Mouse (Mus musculus): ENCODE measurements at regions not wholly inside any gene's neighbourhood (a gene's known extent, or its start where the extent isn't known, plus 50 kb on each side); places are given as distances from the start of the nearest gene placed in this dataset.
A peak's percentile ranks its signal among the peaks of the same experiment; 100 is the strongest.
"Not testable (repeated sequence)": the region's sequence is repeated elsewhere in the genome, so short reads cannot be mapped to it uniquely, and the experiment has no call there.

DNA sequence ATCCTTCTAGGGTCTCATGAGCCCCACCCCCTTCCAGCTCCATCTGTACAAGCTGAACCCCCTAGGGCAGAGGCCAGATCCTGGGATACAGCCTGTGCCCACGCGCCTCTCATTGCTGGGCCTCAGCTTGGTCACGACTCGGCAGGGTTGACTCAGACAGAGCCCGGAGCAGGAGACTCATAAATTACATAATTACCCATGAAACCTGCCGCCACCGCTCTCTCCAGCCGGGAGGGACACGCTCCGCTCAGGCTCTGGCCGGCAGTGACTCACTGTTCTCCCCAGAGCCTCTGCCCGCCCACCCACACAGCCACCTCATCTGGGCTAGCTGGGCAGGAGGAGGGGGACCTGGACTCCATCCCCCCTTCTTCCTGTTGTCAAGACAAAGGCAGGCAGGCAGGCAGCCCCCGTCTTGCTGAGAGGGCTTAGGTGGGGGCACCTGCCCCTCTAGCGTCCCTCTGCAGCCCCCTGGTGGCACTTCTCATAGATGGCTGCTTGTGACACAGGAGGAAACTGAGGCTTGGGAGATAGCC is 149.6 kb upstream of the Rtl1 start:
- peak; percentile 29 for DNase-seq

DNA sequence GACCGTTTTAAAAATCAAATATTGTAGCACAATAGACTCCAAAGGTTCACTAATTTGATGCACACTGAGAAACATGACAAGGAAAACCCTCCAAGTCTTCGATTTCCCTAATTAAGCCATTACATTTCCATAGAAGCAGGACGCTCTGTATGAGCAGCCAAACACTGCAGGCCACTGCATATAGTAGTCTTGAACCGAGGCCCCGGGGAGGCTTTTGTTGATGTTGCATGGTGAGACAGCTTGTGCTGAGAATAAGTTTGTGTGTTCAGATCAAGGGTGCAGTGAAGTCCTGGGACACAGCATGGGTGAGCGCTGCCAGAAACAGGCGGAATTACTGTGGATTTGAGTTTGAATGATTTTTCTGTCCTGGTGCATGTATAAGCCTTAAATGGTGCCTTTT is 154.9 kb upstream of the Rtl1 start:
- DNase-seq: no peak

DNA sequence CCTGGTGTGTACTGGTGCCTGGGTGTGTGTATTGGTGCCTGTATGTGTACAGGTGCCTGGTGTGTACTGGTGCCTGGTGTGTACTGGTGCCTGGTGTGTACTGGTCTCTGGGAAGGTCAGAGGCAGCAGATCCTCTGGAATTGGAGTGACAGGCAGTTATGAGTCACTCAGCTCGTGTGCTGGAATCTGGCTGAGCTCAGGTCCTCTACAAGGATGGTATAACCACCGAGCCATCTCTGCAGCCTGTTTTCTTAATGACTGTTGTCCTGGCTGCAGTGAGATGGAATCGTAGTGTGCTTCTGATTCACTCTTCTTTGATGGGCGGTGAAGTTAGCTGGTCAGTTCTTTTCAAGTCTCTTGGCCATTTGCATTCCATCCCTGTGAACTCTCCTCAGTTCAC is 164.2 kb upstream of the Rtl1 start:
- no peak for DNase-seq

DNA sequence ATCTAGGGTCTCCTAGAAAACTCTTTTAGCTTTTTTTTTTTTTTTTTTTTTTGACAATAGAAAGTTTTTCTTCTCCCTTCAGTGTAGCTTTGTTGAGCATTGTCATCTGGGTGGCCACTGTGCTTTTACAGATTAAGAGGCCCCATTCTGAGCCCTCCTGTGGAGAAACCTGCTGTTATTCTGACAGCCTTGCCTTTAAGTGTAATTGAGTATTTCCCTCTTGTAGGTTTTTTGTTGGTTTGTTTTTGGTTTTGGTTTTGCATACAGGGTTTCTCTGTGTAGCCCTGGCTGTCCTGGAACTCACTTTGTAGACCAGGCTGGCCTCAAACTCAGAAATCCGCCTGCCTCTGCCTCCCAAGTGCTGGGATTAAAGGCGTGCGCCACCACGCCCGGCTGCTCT is 166.5 kb upstream of the Rtl1 start:
- DNase-seq: not testable (repeated sequence)

DNA sequence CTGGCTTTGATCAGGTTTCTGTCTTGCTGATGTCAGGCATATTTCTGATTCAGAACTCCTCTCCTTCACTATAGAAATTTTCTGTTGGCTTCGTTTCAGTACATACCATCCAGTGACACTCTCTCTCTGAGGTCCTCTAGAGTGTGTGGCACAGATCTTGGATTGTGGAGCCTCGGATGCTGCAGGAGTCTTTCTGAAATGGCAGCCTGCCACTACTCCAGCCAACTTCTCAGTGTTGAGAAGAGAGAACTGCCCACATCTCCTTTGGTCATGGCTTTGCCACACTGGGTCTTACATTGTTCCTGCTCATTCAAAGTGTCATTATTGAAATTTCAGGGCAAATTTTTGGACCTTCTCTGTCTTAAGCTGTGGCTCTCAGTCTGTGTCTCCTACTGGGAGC is 172.4 kb upstream of the Rtl1 start:
- DNase-seq: no peak

DNA sequence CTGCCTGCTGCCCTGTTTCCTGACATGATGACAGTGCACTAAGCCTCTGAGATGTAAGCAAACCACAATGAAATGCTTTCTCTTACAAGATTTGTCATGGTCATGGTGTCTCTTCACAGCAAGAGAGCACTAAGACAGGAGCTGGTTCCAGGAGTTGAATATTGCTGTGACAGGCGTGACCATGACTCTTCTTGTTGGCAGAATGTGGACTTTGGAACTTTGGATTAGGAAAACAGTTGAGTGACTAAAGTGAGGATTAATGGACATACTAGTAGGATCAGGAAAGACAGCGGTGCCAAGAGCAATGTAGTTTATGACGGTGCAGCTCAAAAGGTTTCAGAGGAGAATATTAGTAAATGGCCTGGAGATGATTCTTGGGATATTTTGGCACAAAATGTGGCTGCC is 173.8 kb upstream of the Rtl1 start:
- DNase-seq: no peak

DNA sequence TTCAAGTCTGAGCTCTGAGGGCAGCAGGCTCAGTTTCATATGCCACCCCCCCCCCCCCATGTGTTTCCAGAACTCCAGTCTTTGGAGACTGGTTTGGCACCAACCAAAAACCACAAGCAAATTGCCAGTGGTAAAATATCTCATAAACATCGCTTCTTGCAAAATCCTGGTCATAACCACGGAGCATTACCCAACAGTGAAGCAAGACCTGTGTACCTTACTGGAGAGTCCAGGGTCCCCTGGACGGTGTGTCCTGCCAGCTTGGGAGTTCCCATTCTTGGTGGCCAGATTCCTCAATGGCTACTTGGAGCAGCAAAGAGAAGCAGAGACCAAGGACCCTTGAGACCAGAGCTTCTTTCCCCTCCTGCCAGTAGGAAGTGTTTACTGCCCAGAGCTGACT is 198.7 kb upstream of the Rtl1 start:
- DNase-seq: no peak

DNA sequence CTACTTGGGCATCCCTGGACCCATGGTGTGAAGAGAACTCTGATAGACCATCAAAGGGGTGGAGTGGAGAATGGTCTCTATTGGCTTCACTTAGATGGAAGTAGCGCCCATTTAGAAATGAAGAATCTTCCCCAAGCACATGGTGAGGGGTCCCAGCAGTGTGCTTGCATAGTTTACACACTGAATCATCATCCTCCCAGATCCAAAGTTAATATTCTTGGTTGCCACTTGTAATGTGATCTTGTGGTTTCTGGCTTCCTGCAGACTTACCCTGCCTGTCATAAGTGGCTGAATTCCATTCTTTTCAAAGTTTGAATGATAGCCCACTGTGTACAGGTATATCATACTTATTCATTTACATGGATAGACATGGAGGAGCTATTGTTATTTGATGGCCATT is 199.3 kb upstream of the Rtl1 start:
- DNase-seq: no peak

DNA sequence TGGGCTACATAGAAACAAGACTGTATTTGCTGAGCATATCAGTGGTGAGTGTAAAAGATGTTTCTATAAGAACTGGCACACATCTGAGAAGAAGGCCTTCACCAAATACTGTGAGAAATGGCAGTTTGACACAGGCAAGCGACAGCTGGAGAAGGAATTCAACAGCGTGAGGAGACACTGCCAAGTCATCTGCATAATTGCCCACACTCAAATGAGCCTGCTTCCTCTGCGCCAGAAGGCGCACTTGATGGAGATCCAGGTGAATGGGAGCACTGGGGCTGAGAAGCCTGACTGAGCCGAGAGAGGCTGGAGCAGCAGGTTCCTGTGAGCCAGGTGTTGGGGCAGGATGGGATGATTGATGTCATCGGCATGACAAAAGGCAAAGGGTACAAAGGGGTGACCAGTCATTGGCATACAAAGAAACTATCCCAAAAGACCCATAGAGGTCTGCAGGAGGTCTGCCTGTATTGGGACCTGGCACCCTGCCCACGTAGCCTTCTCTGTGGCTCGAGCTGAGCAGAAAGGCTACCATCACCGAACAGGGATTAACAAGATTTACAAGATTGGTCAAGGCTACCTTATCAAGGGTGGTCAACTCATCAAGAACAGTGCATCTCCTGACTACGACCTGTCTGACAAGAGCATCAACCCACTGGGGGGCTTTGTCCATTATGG is 227.2 kb upstream of the Rtl1 start:
- DNase-seq: no peak

DNA sequence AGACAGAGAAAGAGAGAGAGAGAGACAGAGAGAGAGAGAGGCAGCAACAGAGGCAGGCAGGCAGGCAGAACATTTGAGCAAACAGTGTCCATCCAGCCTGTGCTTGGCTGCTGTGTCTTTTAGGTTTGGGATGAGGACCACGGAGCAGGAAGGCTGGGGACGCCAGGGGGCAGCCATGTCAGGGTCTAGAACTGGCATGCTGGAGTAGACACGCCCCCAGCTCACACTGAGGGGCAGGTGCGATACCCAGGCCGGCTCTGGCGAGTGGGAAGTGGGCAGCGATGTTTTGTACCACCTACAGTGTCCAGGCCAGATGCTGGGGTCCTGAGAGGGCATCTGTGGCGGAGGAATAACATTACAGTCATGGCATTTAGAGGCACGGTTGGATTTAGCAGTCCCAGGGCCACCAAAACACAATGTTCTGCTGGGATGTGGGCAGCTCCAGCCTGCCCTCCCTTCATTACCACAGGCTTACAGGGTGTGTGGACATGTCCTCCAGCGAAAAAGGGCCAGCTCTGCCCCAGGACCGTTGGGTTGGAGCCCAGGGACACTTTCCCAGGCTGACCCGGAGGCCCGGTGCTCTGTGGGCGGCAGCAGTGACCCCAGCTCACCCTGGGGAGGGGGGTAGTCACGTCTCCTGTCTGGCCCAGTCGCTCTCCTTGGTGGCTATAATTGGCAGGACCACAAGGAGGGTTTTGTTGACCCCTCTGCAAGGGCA is 230.3 kb upstream of the Rtl1 start:
- DNase-seq: peak; percentile 21

DNA sequence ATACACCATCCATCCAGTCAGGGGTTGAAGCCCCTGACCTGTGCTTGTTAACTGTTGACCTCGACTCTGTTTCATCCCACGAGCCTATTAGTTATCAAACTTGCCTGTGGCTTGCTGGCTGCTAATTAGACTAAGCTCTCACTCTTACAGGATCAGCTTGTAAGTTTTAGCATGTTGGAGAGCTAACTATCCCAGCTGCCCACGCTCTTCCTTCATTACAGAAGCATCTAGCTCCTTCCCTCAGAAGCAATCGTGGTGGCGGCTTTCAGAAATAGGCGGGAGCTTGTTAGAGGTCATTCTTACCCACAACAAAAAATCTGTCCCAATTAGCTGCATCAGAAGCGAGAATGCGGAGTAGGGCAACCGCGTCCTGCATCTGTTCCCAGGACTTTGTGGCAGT is 232.8 kb upstream of the Rtl1 start:
- no peak for DNase-seq

DNA sequence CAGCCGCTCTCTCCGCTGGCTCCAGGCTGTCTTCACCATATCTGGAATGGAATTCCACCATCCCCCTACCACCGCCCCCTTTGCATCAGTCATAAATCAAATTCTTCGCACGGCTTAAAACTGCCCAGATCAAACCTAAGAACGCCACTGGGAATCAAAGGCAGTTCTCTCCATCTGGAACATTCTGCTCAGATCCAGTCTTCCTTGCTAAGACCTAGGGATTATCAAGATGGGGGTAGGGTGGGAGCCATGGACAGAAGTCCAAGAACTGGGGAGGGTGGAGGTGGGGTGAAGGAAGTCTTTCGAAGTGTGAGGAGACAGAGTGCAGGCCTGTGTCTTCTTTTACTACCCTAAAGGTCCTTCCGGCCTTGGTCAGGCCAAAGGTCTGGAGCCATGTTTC is 236.4 kb upstream of the Rtl1 start:
- no peak for DNase-seq

DNA sequence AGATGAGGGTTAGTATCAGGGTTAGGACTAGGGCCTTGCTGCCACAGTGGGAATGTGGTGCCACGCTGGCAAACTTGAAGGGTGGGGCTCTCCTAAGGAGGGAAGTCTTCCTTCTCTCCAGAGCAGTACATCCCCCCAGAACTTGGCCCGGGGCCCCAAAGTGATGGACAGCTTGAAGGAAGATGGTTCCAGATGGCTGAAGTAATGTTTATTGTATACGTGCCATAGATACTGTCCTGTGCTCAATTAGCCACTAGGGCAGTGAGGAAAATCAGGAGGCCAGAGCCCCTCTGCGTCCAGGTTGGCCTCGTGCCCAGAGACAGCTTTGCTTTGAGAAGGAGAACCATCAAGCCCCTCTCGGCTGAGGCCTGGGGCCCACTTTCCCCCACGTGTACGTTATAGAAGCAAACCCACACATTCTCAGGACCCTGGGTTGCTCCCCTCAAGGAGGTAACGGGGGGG is 239.0 kb upstream of the Rtl1 start:
- DNase-seq: peak; percentile 22

DNA sequence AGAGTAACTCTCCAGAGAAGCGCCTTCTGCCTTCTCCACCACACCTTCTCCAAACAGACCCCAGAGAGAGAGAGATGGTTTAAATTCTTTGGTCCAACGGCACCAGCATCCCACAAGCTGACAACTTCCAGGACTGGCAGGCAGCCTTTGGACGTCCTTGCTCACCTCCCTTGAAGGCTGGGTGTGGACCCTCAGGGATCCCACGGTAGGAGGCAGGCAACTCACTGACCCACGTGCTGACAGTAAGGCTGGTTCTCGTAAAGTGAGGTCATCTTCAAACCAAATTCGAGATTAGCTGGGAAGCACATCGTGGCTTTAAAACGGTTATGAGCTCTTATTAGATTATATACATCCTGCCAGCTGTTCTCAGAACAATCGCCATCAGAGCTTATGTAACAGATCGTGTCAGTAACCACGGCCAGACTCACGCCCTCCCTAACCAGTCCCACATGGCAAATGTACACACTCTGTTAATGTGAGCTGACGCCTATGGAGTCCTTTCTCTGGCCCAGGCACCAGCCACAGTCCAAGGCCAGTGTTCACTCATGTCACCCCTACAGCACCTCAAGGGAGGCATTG is 239.9 kb upstream of the Rtl1 start:
- no peak for DNase-seq

DNA sequence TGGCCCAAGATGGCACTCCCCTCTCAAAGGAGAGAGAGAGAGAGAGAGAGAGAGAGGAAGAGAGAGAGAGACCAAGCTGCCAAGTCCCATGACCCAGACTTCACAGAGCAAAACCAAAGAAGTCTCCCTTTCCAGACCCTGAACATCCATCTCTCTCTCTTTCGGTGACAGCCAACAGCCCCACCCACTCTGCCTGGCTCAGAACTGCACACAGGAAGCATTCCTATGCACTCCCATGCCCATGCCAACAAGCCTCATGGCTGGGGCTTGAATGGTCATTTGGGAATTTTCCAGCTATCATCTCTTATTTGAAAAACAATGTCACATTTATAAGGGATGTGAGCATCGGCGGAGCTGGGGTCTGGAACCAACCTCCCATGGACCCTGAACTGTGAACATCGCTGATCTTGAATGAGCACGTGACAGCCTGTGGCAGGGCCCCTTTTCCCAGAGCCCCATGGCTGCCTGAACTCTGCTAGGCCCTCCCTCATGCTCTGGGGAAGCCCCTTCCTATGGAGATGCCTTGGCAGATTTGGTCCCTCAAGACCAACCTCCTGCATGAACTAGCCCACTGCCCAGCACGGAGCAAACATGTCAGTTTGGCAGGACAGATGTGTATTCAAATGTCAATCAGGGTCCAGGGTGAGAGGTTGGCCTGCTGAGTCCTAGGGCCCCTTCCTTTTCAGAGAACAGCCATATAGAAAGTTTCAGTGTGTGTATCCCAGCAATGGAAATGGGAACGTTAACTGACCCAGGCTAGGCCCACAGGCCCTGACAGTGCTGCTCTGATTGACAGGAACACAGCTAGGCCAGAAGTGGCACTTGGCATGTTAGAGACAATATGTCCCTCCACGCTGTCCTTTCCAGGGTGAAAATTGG is 244.8 kb upstream of the Rtl1 start:
- DNase-seq: no peak

DNA sequence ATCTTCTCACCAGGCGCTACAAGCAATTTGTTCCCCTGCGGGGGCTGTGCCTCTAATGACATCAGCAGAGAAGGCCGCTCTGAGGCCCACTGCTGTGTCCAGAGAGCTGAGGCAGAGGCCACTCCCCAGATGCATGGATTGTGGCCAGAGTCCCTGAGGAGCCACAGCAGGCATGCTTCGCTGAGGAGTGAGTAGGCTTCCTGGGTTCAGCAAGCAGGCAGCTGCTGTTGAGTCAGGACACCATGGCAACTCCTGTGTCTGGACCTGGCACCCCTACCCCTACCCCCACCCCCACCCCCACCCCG is 245.4 kb upstream of the Rtl1 start:
- DNase-seq: no peak

DNA sequence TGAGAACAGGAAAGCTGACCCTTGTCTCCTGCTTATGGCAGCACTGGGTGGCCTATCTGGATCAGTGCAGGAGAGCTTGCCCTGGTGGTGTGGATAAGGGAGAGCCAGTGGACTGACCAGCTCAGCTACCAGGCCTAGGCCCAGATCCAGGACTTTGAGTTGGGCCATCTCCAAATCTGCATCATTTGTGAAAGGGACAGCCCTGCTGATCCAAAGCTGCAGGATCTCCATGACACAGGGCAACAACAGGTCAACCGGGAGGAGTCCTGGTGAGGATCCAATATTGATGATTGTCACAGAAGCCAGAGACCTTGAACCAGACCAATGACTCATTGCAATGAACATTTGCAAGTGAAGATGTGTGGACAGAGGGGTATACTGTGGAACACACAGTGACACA is 256.2 kb upstream of the Rtl1 start:
- no peak for DNase-seq

DNA sequence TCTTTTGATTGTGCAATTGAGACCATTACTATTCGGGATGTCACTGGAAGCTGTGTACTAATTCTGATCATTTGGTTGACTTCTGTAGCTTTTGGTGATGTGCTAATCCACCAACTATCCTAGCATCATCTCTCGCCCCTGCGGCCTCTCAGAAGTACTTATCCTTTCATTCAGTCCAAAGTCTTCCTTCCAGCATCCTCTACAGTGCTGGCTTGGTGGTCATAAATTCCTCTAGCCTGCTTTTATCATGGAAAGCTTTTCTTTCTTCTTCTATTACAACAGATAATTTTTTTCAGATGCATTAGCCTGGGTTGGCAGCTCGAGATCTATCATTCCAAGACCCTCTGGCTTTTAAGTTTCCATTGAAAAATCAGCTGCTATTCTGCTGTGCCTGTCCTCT is 257.6 kb upstream of the Rtl1 start:
- DNase-seq: no peak

DNA sequence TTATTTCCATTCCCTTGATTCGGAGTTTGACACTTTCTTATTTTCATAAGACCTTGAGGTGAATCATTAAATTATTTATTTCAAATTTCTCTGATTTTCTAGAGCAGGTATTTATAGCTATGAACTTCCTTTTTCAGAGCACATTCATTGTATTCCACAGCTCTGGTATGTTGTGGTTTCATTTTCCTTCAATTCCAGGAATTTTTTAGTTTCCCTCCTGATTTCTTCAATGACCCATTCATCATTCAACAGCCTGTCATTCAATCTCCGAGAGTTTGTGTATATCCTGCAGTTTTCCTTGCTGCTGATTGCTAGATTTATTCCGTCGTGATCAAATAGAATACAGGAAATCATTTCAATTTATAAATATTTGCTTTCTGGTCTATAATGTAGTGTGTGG is 264.7 kb upstream of the Rtl1 start:
- DNase-seq: no peak

DNA sequence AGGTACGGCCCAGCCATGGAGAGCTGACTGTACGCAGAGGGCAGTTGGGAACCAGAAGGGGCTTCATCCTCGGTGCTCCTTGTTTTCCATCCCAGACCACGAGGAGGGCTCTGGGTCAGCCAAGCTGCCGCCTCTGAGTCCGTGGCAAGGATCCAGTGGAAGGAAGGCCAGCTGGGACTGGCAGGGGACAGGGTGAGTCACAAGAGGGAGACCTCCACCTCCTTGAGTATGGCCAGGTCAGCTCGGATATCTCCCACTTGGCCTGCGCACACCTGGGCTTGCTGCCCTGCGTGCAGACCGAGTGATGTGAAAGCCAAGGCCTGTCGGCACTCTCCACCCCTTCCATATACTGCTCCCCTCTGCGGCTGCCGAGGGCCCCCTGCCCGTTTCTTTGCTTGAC is 270.9 kb upstream of the Rtl1 start:
- DNase-seq: peak; percentile 37

DNA sequence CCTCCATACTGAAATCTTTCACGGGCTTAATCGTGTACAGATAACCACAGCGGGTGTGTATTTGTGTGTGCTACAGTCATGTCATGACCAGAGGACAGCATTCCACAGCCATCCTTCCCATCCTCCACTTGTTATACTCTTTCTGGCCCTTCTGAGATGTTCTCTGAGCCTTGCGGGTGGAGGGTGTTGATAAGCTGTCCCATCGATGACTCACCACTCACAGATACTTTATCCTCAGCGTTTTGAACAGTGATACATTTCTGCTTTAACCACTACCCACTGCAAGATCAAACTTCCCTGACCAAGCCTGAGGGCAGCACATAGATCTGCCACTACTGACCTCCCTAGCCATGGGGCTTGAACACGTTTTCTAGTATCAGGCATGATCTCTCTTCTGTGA is 274.3 kb upstream of the Rtl1 start:
- DNase-seq: no peak

DNA sequence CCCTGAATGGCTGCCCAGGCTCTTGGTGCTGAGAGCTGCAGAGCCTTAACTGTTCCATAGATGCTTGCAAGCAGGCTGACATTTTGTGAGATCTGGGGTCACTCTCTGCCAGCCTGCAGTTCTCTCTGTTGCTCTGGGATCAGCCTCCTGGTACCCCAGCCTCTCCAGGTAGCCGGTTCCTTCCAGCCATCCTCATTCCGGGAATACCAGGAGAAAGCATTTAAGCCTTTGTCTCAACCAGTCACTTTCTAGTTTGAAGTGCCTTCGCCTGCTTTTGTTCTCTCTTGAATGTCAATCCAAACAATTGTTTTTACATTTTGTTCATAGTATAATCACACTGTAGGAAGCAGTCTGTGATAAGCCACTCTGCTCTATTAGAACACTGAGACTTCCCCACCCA is 281.0 kb upstream of the Rtl1 start:
- DNase-seq: no peak

DNA sequence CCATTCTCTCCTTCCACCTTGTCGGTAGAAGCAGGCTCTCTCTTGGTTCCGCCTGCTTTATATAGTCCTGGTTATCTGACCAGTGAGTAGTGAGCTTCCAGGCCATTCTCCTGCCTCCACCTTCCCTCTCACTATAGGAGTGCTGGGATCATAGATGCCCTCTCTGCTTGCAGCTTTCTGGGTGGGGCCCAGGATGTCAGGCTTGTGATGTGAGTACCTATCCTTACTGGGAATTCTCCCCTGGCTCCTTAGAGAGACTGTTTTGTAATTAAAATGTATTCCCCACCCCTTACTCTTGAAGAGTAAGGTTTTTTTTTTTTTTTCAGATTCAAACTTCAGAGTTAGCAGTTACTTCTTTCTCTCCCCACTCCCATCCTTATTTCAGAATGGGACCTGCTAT is 291.1 kb upstream of the Rtl1 start:
- DNase-seq: no peak

All from gastrocnemius, postnatal 10 days (tissue).